Mouse (Mus musculus) G1E-ER4 (cell line): ENCODE results near the gene Raly. TPM values are rescaled to one million over a fixed set of nuclear protein-coding genes. Genes with fewer than 3 reads are reported as not detected.

ENCODE experiments used
- GATA1 ChIP-seq: IDR thresholded peaks from one replicate; pipeline ENCODE4 v1.8.0; 2012; ENCODE audit warnings: low read length, inconsistent platforms
- polyA plus RNA-seq: library from polyadenylated mRNA; stranded (reverse); fragments of >175 nt; gene quantifications from 2 replicates; pipeline ENCODE4 v1.2.3, GENCODE M21; 2012

Raly gene
- polyA plus RNA-seq, 1 experiment, result 845 TPM

DNA sequence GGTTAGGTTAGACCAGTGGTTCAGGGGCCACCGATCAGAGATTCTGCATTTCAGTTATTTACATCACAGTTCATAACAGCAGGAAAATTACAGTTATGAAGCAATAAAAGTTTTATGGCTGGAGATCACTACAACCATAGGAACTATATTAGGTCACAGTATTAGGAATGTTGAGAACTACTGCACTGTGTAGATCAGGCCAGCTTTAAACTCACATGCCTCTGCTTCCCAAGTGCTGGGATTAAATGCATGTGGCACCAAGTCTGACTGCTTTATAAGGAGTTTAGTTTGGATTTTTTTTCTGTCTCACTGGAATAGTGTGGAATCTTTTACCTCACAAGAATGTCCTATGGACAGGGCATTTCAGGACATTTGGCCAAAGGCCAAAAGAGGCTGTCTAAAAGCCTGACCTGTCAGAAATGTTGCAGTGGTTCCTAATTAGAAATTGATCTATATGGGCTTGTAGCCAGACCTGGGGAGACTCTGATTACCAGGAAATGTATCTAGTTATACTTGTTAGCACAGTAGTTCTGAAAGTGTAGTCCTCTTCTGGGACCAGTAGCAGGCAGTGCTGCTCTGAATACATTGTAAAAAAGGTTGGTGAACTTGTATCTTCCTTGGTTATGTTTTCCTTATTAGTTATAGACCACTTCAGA is 18.3 kb downstream of the Raly start:
- TF ChIP-seq GATA1, result no peak

DNA sequence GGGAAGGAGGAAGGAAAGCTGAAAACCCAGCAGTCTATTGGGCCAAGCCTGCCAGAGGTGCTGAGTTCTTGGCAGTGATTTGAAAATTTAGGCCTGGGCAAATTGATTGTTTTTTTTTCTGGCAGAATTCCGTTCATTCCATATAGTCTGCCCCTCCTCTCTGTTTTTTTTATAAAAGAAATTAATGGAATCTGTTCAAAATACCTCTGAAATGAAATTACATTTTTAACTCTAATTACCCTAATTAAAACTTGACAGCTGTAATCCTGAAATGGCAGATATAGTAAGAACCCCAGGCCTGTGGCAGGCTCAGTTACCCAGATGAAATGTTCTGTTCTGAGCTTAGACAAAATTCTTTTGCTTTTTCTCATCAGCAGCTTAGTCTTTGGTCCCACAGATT is 19.9 kb downstream of the Raly start:
- TF ChIP-seq GATA1, result no peak

DNA sequence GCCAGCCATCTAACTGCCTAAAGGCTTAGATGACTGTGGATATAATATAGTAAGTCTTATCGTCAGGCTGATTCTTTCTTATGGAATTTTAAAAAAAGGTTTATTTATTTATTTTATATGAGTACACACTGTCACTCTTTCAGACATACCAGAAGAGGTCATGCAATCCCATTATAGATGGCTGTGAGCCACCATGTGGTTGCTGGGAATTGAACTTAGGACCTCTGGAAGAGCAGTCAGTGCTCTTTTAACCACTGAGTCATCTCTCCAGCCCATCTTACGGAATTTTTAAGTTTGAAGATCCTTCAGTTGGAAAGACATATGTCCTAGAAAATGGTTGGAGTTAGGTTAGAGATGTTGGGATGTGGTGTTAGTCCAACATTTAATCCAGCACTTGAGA is 22.5 kb downstream of the Raly start:
- TF ChIP-seq GATA1, result no peak

DNA sequence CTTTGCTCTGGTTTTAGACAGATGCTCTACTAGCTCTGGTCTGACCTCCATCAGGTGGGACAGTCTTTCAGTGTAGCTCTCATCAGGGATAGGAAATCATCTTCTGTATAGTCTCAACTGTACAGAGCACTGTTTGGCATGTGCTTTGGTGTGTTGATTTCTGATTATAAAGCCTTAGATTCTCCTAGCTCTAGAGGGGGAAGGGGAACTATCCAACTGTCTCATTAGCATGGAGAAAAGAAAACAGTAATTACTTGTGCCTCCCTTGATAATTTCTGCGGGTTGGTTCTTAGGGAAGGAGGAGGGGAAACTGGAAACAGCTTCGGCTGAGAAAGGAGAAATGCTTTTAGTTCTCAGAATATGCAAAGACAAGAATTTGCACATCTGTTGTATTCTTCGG is 26.2 kb downstream of the Raly start:
- TF ChIP-seq GATA1, result no peak

DNA sequence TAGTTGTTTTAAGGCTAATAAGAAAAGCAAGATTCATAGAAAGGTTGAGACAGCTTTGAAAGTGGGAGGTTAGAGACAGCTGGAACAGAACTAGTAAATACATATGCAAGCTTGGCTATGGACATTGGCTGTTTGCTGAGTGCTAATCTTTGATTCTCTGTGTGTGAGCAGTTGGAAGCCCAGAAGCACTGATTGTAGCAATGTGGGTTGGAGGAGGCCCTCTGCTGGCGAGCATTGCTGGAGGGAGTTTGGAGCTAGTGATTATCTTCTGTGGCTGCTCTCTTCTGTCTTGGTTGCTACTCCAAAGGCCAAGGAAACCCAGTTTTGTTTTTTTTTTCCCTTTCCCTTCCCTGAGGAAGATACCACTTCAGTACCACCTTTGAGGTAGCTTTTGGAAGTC is 26.9 kb downstream of the Raly start:
- TF ChIP-seq GATA1, result no peak

DNA sequence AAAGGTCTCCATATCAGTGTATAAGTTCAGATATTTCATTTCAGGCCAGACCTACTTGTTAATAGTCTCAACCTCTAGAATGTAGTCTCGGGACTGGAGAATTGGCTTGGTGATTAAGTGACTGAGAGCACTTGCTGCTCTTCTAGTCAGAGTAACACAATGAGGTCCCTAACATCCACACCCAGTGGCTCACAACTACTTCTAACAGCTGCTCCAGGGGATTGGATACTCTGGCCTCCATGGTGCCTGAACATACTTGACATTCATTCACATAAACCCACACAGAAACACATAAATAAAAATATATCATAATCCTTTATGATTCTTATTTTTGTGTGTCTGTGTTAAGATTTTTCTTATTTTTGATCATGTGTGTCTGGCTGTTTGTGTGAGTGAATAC is 27.7 kb downstream of the Raly start:
- no peak for TF ChIP-seq GATA1

DNA sequence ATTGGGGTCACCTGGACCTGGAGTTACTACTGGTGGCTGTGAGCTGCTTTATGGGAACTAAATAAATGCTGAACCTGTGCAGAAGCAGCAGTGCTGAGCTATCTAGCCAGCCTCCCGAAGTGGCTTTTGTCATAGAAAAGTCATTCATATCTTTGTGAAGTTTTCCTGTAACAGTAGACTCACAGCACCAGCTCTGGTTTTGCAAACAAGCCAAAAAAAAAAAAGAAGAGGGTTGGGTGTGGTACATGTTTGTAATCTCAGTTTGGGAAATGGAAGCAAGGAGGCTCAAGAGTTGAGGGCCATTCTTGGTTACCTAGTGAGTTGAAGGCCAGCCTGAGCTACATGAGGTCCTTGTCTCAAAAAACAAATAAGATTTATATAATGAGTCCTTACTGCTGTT is 29.4 kb downstream of the Raly start:
- TF ChIP-seq GATA1, result no peak

DNA sequence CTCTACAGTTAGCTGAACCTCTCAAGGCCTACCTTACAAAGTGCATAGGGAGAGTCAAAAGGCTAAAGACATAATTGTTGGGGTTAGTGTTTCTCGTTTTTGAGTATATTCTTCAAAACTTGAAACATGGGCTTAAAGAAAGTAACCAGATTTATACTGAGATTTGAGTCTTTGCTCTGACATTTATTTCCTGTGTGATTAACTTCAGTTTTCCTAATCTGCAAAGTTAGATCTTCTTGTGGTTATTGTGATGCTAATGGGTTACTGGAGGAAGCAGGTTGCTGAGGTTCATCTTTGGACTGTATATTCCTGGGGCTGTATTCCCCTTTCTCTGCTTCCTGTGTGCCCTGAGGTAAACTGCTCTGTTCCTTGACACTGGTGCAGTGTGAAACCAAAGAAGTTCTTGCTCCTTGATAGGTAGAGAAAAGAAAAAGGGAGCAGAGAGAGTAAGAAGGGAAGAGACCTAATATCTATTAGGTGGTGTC is 35.2 kb downstream of the Raly start:
- no peak for TF ChIP-seq GATA1

DNA sequence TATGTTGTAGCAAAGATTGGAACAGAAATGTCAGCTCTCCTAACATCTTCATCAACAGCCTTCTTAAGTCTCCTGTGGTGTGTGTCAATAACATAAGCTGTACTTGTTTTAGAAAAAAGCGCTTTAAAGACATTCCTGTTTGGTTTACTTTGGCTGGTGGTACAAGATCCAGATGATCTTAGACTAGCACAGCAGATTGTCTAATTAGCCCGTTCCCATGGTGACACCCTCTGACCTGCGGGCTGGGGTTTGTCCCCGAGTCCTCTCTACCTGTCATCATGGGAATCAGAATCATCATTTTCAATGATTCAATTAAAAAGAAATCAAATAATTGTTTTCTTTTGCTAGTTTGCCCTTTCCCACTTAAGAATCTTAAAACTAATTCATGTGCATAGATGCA is 36.6 kb downstream of the Raly start:
- TF ChIP-seq GATA1, result no peak

DNA sequence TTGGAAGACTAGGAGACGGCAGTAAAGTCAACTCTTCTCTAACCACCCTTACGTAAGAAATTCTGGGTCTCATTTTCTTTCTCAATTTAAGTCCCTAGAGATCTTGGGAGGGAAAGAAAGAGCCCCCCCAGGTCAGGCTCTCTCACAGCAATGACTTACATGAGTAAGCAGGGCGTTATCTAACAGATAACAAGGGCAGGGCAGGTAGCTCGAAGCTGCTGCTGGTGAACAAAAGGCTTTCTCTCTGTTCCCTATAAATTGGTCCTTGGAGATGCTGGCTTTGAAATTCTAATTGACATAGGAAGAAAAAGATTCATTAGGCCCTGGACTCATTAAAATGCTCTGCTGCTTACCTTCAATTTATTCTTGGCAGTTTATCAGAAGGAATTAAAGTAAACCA is 41.6 kb downstream of the Raly start:
- no peak for TF ChIP-seq GATA1

DNA sequence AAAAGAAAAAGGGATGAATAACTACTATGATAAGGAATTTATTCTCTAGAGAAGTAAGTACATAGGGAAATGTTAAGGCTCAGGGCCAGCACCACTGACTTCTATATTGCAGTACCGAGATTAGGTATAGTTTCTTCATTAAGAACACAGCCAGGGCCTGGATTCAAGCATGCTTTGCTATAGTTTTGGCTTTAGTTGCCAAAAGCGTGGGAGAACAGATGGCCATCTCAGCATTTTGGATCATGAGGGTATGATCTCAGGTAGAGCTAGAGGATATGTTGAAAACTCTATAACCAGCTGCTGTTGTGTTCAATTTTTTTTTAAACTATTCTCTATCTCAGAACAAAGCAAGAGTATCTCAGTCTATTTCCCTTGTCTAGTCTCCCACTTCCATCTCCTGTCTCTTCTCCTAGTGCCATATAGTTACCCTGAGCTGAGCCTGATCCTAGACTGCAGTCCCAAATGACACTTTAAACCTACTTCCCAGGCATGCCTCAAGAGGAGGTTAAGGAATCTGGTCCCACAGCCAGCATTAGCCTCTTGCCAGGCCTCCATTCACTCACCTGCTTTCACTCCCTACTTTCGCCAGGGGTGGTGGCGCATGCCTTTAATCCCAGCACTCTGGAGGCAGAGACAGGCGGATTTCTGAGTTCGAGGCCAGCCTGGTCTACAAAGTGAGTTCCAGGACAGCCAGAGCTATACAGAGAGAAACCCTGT is 43.4 kb downstream of the Raly start:
- TF ChIP-seq GATA1, result no peak

DNA sequence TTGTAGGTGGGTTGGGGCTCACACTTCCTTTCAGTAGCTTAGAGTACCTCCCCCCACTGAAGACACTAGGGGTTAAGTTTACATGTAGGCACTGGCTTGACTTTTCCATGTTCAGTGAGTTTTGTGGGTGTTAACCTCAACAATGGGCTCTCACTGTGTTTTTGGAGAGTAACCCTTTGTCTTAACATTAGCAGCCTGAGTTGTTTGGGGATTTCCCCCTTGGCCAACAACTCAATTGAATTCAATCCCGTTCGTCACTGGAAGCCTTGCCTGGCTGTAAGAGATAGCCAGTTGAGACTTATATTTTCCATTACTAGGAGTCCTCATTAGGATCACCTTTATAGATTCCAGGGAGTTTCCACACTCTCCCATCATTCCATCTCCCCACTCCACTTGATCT is 45.6 kb downstream of the Raly start:
- TF ChIP-seq GATA1, result no peak

DNA sequence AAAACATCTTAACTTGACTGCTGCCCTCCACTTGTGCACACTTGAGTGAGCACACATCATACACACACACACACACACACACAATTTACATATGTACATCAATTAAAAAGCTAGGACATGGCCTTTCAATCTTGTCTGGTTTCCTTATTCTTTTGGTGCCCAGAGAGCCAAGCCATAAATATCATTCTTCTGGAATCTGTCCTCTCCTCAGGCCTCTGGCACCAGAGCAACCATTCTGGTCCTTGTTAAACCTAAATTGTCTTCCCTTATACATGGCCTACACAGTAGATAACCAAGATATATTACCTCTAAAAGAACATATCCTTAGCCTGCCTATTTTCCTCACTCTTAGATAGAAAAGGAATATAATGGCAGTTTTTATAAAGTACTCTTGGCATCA is 57.2 kb downstream of the Raly start:
- no peak for TF ChIP-seq GATA1

DNA sequence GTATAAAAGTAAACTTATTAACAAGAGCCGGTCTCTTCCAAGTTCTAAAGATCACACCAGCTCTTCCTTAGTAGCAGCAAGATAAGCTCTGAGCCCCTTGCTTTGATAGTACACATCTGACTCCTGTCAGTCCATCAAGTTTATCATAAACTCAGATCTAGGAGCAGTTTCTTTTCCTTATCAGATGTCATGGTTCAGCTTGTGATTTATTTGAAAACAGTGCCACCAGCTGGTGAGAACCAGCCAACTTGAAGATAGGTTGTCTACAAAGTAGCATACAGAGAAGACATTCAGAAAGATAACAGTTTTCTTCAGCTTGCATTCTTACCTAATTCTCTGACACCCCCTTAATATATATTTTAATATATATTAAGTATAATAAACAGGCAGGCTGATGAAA is 64.5 kb downstream of the Raly start:
- no peak for TF ChIP-seq GATA1

DNA sequence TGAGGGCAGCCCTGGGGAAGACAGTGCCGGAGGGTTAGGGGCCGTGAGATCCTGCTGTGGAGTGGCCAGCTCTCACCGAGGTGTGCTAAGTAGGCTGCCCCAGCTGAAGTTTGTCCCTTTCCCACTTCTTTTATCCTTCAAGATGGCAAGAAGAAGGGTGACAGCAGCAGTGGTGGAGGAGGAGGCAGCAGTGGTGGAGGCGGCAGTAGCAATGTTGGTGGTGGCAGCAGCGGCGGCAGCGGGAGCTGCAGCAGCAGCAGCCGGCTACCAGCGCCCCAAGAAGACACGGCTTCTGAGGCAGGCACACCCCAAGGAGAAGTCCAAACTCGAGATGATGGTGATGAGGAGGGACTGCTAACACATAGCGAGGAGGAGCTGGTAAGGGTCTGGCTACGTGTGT is 72.8 kb downstream of the Raly start:
- no peak for TF ChIP-seq GATA1

DNA sequence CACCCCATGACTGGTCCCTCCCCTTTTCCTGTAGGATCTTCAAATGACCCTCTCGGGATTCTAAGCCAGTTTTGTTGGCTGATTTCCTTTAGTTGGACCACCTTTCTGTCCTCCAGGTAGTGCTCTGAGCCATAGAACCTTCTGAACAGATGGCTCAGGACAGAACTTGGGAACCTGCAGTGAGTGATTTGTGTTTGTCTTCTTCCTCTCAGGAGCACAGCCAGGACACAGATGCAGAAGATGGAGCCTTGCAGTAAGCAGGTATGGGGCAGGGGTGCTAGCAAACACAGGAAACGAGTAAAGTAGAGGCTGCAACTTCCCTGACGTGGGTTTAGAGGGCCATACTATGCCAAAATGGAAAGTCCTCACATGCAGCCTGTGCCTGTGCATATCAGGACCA is 74.8 kb downstream of the Raly start:
- TF ChIP-seq GATA1, result no peak

DNA sequence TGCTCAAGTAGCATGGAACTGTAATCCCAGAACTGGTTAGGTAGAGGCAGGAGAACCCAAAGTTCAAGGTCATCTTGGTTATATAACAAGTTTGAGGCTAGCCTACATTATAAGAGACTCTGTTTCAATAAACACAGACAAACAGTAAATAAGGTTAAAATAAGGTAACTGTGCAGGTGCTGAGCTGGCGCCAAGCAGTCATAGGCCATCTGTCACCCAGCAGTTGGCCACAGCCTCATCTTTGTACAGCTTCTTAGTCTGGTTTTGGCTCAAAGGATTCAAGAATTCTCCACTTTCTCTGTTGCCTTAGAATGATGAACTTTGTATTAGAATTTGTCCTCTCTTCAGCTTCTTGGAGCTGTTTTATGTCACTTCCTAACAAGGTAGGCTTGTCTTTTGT is 77.2 kb downstream of the Raly start:
- TF ChIP-seq GATA1, result no peak
